Mouse (Mus musculus): Measurements from ENCODE around the gene Elovl6. TPM values are rescaled to one million over a fixed set of nuclear protein-coding genes. Genes with fewer than 3 reads are reported as not detected.

The Elovl6 gene
- polyA plus RNA-seq, 1 experiment from 2014 or later = 20.9 TPM

DNA sequence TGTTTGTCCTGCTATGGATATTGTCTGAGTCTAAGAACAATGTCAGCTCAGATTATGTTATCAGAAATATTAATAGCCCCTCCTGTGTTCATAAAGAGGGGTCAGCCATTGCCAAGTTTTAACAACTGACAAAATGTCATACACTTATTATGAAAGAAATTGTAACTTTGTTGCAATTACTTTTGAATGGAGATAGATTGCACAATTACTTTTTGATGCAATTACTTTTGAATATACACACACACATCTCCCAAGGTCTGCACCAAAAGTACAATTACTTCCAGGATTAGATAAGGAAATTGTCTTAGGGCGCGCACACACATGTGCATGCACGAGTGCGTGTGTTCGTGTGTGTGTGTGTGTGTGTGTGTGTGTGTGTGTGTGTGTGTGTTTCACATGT lies 90.5 kb downstream of the Elovl6 start:
- Histone ChIP-seq H3K9me3 (replicated peaks; ENCODE audit: control insufficient read depth, low read length) (no peaks in the 10 kb centered on the region), H3K4me1 (ENCODE audit: control insufficient read depth, insufficient read depth, low read length) (peaks cover 10% of the 10 kb centered on the region; the same call in 1 of the 2 replicates), H3K27ac (ENCODE audit: low read depth, low read length) (no peak overlapping the region), H3K9ac (ENCODE audit: low read depth, low read length) (no peak overlapping the region), H3K36me3 (ENCODE audit: control insufficient read depth, insufficient read depth, low read length) (no peaks in the 10 kb centered on the region), H3K4me2 (no peak overlapping the region), H3K27me3 (ENCODE audit: control insufficient read depth, insufficient read depth, low read length) (no peaks in the 10 kb centered on the region), H3K4me3 (ENCODE audit: low read depth, low read length) (no peak overlapping the region)
- 89% methylated on average over 5 of the region's 5 CpGs for WGBS (ENCODE audit: insufficient replicate concordance)
- no peak for ATAC-seq (replicated peaks; ENCODE audit: insufficient number of reproducible peaks, low FRiP score, low TSS enrichment)

DNA sequence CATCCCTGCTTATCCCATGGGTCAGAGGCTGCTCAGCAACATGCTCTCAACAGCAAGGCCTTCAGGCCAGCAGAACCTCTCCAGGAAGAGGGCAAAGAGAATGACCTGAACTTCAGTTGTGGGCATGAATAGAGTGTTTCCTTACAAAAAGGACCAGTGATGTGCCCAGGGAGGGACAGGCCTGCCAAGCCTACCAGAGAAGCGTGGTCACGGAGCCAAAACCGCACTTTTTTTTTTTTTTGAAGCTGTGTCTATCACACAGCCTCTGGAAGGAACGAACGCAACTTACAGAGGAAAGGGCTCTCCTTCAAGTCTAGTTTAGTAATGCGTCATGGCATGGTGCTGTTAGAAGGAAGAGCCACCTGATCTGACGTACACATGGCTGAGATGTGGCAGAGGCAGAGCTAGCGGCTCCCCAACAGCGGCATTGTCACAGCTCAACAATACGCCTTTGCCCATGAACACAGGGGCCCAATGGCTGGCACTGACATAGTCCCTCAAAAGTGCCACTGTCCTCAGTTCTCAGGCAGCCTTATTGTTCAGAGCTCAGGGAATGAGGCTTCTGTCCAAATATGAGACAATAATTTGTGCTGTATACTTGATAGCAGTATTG lies 92.1 kb downstream of the Elovl6 start:
- Histone ChIP-seq H3K9ac (ENCODE audit: low read depth, low read length) (no peak overlapping the region), H3K4me3 (ENCODE audit: low read depth, low read length) (no peak overlapping the region), H3K27me3 (ENCODE audit: control insufficient read depth, insufficient read depth, low read length) (no peaks in the 10 kb centered on the region), H3K36me3 (ENCODE audit: control insufficient read depth, insufficient read depth, low read length) (no peaks in the 10 kb centered on the region), H3K9me3 (replicated peaks; ENCODE audit: control insufficient read depth, low read length) (no peaks in the 10 kb centered on the region), H3K4me2 (no peak overlapping the region), H3K27ac (ENCODE audit: low read depth, low read length) (no peak overlapping the region), H3K4me1 (ENCODE audit: control insufficient read depth, insufficient read depth, low read length) (peaks cover 10% of the 10 kb centered on the region; the same call in 1 of the 2 replicates)
- ATAC-seq (replicated peaks; ENCODE audit: insufficient number of reproducible peaks, low FRiP score, low TSS enrichment) = no peak
- WGBS (ENCODE audit: insufficient replicate concordance) = 93% methylated on average over 10 of the region's 10 CpGs

DNA sequence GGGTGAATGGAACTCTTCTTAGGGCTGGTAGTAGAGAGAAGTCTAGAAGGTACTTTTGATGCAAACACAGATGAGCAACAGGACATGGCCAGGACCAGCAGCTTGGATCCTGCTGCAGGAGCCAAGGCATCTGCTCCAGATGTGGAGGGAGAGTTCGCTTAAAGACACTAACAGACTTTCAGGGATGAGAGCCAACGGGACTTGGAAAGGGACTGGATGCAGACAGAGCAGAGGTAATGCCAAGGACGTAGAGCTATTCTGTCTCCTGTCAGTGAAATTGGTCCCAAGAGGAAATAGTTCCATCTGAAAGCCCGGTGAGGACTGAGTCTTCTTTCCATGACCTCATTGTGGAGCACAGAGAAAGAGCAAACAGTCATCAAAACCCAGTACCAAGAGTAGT lies 95.1 kb downstream of the Elovl6 start:
- Histone ChIP-seq H3K4me2 (no peak overlapping the region), H3K36me3 (ENCODE audit: control insufficient read depth, insufficient read depth, low read length) (no peaks in the 10 kb centered on the region), H3K27ac (ENCODE audit: low read depth, low read length) (no peak overlapping the region), H3K27me3 (ENCODE audit: control insufficient read depth, insufficient read depth, low read length) (no peaks in the 10 kb centered on the region), H3K9ac (ENCODE audit: low read depth, low read length) (no peak overlapping the region), H3K9me3 (replicated peaks; ENCODE audit: control insufficient read depth, low read length) (no peaks in the 10 kb centered on the region), H3K4me1 (ENCODE audit: control insufficient read depth, insufficient read depth, low read length) (peaks cover 3% of the 10 kb centered on the region; the same call in 1 of the 2 replicates), H3K4me3 (ENCODE audit: low read depth, low read length) (no peak overlapping the region)
- no peak for ATAC-seq (replicated peaks; ENCODE audit: insufficient number of reproducible peaks, low FRiP score, low TSS enrichment)
- 75% methylated on average over 4 of the region's 4 CpGs for WGBS (ENCODE audit: insufficient replicate concordance)

DNA sequence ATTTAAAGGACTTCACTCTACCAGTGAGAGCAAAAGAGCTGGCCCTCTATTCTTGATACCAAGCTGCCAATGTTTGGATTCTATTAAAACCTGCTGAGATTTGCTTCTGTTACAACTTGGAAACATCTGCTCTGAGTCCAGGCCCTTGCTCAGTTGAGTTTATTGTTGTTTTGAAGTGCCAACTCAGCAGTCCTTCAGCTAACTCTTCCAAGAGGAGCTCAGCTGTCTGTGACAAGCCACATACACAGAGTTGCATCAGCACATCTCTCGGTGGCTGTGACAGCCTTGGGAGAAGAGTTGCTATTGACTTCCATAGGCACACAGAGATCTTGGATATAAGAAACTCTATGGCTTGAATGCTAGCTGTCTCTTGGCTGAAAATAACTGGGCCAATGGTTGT lies 98.9 kb downstream of the Elovl6 start:
- Histone ChIP-seq H3K9ac (ENCODE audit: low read depth, low read length) (no peak overlapping the region), H3K27ac (ENCODE audit: low read depth, low read length) (no peak overlapping the region), H3K27me3 (ENCODE audit: control insufficient read depth, insufficient read depth, low read length) (no peaks in the 10 kb centered on the region), H3K9me3 (replicated peaks; ENCODE audit: control insufficient read depth, low read length) (no peaks in the 10 kb centered on the region), H3K36me3 (ENCODE audit: control insufficient read depth, insufficient read depth, low read length) (no peaks in the 10 kb centered on the region), H3K4me1 (ENCODE audit: control insufficient read depth, insufficient read depth, low read length) (peaks cover 4% of the 10 kb centered on the region), H3K4me3 (ENCODE audit: low read depth, low read length) (no peak overlapping the region), H3K4me2 (no peak overlapping the region)
- ATAC-seq (replicated peaks; ENCODE audit: insufficient number of reproducible peaks, low FRiP score, low TSS enrichment) = no peak
- WGBS (ENCODE audit: insufficient replicate concordance) = 51% methylated on average over 1 of the region's 1 CpGs

DNA sequence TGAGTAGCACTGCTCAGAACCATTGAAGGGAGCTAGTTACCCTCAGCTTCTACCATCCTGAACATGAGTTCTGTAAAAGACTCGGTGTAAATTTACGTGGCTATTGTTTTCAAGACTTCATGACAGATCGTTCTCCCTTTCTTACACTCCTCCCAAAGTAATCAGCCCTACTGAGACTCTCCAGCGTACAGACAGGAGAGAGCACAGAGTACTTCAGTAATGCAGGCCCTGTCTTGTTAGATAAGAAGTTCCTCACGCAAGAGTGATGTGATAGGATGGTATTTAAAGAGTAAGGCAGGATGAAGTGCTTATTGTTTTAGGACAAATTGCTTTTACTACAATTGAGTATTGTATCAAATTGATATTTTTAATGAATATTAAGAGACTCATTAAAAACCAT lies 99.7 kb downstream of the Elovl6 start:
- WGBS (ENCODE audit: insufficient replicate concordance) = 53% methylated on average over 5 of the region's 5 CpGs
- Histone ChIP-seq H3K9ac (ENCODE audit: low read depth, low read length) (no peak overlapping the region), H3K9me3 (replicated peaks; ENCODE audit: control insufficient read depth, low read length) (no peaks in the 10 kb centered on the region), H3K4me1 (ENCODE audit: control insufficient read depth, insufficient read depth, low read length) (peaks cover 4% of the 10 kb centered on the region), H3K27ac (ENCODE audit: low read depth, low read length) (no peak overlapping the region), H3K4me2 (no peak overlapping the region), H3K27me3 (ENCODE audit: control insufficient read depth, insufficient read depth, low read length) (no peaks in the 10 kb centered on the region), H3K4me3 (ENCODE audit: low read depth, low read length) (no peak overlapping the region), H3K36me3 (ENCODE audit: control insufficient read depth, insufficient read depth, low read length) (no peaks in the 10 kb centered on the region)
- no peak for ATAC-seq (replicated peaks; ENCODE audit: insufficient number of reproducible peaks, low FRiP score, low TSS enrichment)

DNA sequence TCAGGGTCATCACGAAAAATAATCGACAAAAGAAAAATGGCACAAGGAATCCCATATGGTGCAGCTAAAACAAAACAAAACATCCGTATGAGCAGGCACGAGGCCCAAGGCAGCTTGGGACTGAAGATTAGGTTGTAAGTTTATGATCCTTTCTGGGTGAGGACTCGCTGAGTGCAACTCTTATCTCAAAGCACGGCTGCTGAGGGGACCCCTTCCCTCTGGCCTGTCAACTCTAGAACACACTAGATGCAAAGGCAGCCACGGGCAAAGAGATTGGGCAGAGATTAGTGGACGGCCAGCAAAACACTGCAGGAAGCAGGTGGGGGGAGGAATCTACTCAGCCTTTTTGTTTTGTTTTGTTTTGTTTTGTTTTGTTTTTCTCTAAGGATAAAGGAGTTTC lies 101.4 kb downstream of the Elovl6 start:
- Histone ChIP-seq H3K9ac (ENCODE audit: low read depth, low read length) (no peak overlapping the region), H3K27me3 (ENCODE audit: control insufficient read depth, insufficient read depth, low read length) (no peaks in the 10 kb centered on the region), H3K36me3 (ENCODE audit: control insufficient read depth, insufficient read depth, low read length) (no peaks in the 10 kb centered on the region), H3K27ac (ENCODE audit: low read depth, low read length) (0 out of 2 replicates have a peak overlapping the region, but pooled peaks have one; percentile 35), H3K4me1 (ENCODE audit: control insufficient read depth, insufficient read depth, low read length) (peaks cover 4% of the 10 kb centered on the region), H3K4me2 (no peak overlapping the region), H3K9me3 (replicated peaks; ENCODE audit: control insufficient read depth, low read length) (no peaks in the 10 kb centered on the region), H3K4me3 (ENCODE audit: low read depth, low read length) (no peak overlapping the region)
- ATAC-seq (replicated peaks; ENCODE audit: insufficient number of reproducible peaks, low FRiP score, low TSS enrichment) = no peak
- 27% methylated on average over 8 of the region's 8 CpGs for WGBS (ENCODE audit: insufficient replicate concordance)

DNA sequence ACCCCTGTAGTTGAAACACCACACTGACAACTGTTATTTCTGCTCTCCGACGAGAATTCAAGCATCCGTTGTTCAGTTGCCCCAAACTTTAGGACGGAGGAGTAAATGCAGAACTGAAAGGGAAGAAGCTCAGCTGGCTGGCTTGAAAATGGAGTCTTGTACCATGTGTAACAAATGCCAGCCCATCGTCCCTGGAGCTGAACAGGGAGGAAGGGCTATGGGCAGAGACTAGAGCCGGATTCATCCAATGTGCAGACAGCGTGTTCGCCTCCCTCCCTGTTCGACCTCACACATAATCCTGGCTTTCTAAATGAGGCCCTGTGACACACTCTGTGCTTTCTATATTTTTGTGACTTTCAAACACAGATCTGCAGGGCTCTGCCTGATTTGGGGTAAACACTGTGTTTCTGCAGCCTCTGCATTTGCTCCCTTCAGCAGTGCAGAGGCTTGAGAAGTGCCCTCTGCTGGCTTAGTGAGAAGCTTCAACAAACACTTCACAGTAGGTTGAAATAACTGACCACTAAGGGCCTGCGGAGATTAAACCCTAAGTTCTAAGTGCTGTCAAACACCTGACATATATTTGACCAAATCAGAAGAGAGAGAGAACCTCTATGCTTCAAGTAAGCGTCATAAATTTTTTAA lies 102.2 kb downstream of the Elovl6 start:
- no peak overlapping the region for H3K4me2 ChIP-seq
- H3K27me3 ChIP-seq (ENCODE audit: control insufficient read depth, insufficient read depth, low read length) = no peaks in the 10 kb centered on the region
- H3K9me3 ChIP-seq (replicated peaks; ENCODE audit: control insufficient read depth, low read length) = no peaks in the 10 kb centered on the region
- WGBS (ENCODE audit: insufficient replicate concordance) = 78% methylated on average over 11 of the region's 11 CpGs
- no peak for ATAC-seq (replicated peaks; ENCODE audit: insufficient number of reproducible peaks, low FRiP score, low TSS enrichment)
- H3K9ac ChIP-seq (ENCODE audit: low read depth, low read length) = no peak overlapping the region
- no peaks in the 10 kb centered on the region for H3K36me3 ChIP-seq (ENCODE audit: control insufficient read depth, insufficient read depth, low read length)
- no peak overlapping the region for H3K27ac ChIP-seq (ENCODE audit: low read depth, low read length)
- peaks cover 4% of the 10 kb centered on the region for H3K4me1 ChIP-seq (ENCODE audit: control insufficient read depth, insufficient read depth, low read length)
- H3K4me3 ChIP-seq (ENCODE audit: low read depth, low read length) = no peak overlapping the region

DNA sequence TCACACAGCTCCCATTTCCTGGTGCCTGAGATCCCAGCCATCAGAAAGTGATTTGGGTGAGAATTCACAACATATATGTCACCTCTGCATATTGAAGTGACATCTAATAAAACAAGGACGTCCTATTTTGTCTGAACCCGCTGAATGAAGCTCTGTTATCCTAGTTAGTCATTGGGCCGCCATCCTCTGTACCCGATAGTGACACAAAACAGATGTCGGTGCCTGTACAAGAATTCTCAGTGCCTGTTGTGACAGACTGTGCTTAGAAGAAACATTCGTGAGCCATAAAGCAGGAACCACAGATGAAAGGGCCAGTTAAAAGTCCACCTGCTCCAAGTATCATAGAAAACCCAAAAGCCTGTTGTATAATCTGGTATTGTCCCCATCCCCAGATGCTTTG lies 105.3 kb downstream of the Elovl6 start:
- WGBS (ENCODE audit: insufficient replicate concordance) = 60% methylated on average over 6 of the region's 6 CpGs
- no peak overlapping the region for H3K9ac ChIP-seq (ENCODE audit: low read depth, low read length)
- no peak for ATAC-seq (replicated peaks; ENCODE audit: insufficient number of reproducible peaks, low FRiP score, low TSS enrichment)
- no peak overlapping the region for H3K27ac ChIP-seq (ENCODE audit: low read depth, low read length)
- no peaks in the 10 kb centered on the region for H3K36me3 ChIP-seq (ENCODE audit: control insufficient read depth, insufficient read depth, low read length)
- no peaks in the 10 kb centered on the region for H3K27me3 ChIP-seq (ENCODE audit: control insufficient read depth, insufficient read depth, low read length)
- no peak overlapping the region for H3K4me3 ChIP-seq (ENCODE audit: low read depth, low read length)
- H3K4me1 ChIP-seq (ENCODE audit: control insufficient read depth, insufficient read depth, low read length) = peaks cover 4% of the 10 kb centered on the region
- no peak overlapping the region for H3K4me2 ChIP-seq
- H3K9me3 ChIP-seq (replicated peaks; ENCODE audit: control insufficient read depth, low read length) = no peaks in the 10 kb centered on the region

DNA sequence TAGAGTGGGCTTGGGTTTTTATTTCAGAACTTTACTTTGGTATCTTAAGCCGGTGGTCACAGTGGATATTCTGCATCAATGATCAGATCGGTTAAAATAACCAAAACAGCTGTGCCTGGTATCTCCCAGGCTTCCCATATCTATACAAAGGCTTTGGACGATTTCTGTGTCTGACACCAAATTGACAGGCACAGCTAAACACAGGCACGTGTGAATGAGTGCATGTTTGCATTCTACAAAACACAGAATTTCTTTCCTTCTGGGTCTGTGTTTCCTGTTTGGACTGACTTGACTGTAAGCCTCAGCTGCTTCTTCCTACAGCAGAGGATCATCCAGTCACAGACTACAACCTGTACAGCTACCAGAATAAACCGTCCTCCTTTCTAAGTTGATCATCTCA lies 107.5 kb downstream of the Elovl6 start:
- 58% methylated on average over 5 of the region's 5 CpGs for WGBS (ENCODE audit: insufficient replicate concordance)
- no peak for ATAC-seq (replicated peaks; ENCODE audit: insufficient number of reproducible peaks, low FRiP score, low TSS enrichment)
- H3K4me1 ChIP-seq (ENCODE audit: control insufficient read depth, insufficient read depth, low read length) = no peaks in the 10 kb centered on the region
- no peaks in the 10 kb centered on the region for H3K36me3 ChIP-seq (ENCODE audit: control insufficient read depth, insufficient read depth, low read length)
- H3K27ac ChIP-seq (ENCODE audit: low read depth, low read length) = no peak overlapping the region
- no peak overlapping the region for H3K4me2 ChIP-seq
- no peaks in the 10 kb centered on the region for H3K9me3 ChIP-seq (replicated peaks; ENCODE audit: control insufficient read depth, low read length)
- no peak overlapping the region for H3K9ac ChIP-seq (ENCODE audit: low read depth, low read length)
- no peaks in the 10 kb centered on the region for H3K27me3 ChIP-seq (ENCODE audit: control insufficient read depth, insufficient read depth, low read length)
- H3K4me3 ChIP-seq (ENCODE audit: low read depth, low read length) = no peak overlapping the region
